In genomic region chr6:125433704-125434447, GRCm38 (mm10) we compare ENCODE assay signal across 12 mouse cellular contexts. TPM values are rescaled to one million over a fixed set of nuclear protein-coding genes. Genes with fewer than 3 reads are reported as not detected.
A peak's percentile ranks its signal among the peaks of the same experiment; 100 is the strongest.
DNase-seq lines count a peak whose midpoint lies in the region; ATAC-seq and TF ChIP-seq lines count a peak whose summit lies in the region.
"Had no signal": no experiment of that assay in that cellular context is flagged by ENCODE, and none has a peak within 500 bp of the region (broad histone marks: within the 10 kb centered on the region; RNA-seq: fewer than 3 reads in every experiment).

No protein-coding gene starts in this region.

- no peaks in the 10 kb centered on the region for H3K27me3 ChIP-seq in lung, embryonic 14.5 days (ENCODE audit: insufficient read depth, low read length)
- H3K27me3 ChIP-seq: liver, embryonic 15.5 days; neural tube, embryonic 12.5 days had no signal

- TF ChIP-seq CTCF in lung, embryonic 14.5 days (IDR thresholded peaks at IDR 0.05; ENCODE audit: low read depth) = no peak
- no peak for TF ChIP-seq CTCF in lung, adult 2 months (IDR thresholded peaks at IDR 0.05; ENCODE audit: insufficient read depth, low read length)

- no peak overlapping the region for H3K4me3 ChIP-seq in lung, embryonic 14.5 days (ENCODE audit: low read depth, low read length)
- no peak overlapping the region for H3K4me3 ChIP-seq in lung, adult 2 months (replicated peaks; ENCODE audit: extremely low read depth, low read depth, low read length)
- H3K4me3 ChIP-seq: liver, embryonic 15.5 days; neural tube, embryonic 12.5 days had no signal

- WGBS in lung, embryonic 14.5 days = 58% methylated on average over 6 of the region's 6 CpGs
- 58% methylated on average over 6 of the region's 6 CpGs for WGBS in lung, adult 2 months

- peak; percentile 30 for DNase-seq in lung, embryonic 14.5 days
- DNase-seq in lung, adult 2 months = no peak
- DNase-seq in WW6 (ENCODE audit: low read depth, low spot score) = peak; percentile 84
- DNase-seq in lung, postnatal 10 days = peak; percentile 39
- DNase-seq in c-Kit-positive CD71-positive TER-119-positive erythroid progenitor cells, embryonic 14.5 days (ENCODE audit: low spot score) = no peak
- no peak for DNase-seq in left cerebral cortex, adult 18-20 months (ENCODE audit: low spot score in 2 of 2)
- no peak for DNase-seq in gastrocnemius, adult 8-10 months (ENCODE audit: low spot score in 2 of 2)
- DNase-seq: thymus, postnatal 4 days had no signal

- ATAC-seq in lung, embryonic 14.5 days (ENCODE audit: insufficient read depth) = peak; percentile 72
- ATAC-seq: hindbrain, embryonic 16.5 days had no signal

- TF ChIP-seq POLR2A in lung, adult 2 months (IDR thresholded peaks at IDR 0.05; ENCODE audit: borderline replicate concordance, extremely low read depth, low read depth, low read length) = no peak

- H3K36me3 ChIP-seq in lung, embryonic 14.5 days (ENCODE audit: insufficient read depth) = no peaks in the 10 kb centered on the region
- H3K36me3 ChIP-seq: liver, embryonic 15.5 days; neural tube, embryonic 12.5 days had no signal

- no peak overlapping the region for H3K9ac ChIP-seq in lung, embryonic 14.5 days
- H3K9ac ChIP-seq: liver, embryonic 15.5 days; neural tube, embryonic 12.5 days had no signal

- no peak overlapping the region for H3K27ac ChIP-seq in lung, embryonic 14.5 days (ENCODE audit: low read depth)
- H3K27ac ChIP-seq: liver, embryonic 15.5 days; neural tube, embryonic 12.5 days had no signal

- no peaks in the 10 kb centered on the region for H3K9me3 ChIP-seq in lung, embryonic 14.5 days (ENCODE audit: low read depth, low read length)
- H3K9me3 ChIP-seq: liver, embryonic 15.5 days; neural tube, embryonic 12.5 days had no signal

- H3K4me1 ChIP-seq in lung, embryonic 14.5 days (ENCODE audit: insufficient read depth) = 0 out of 2 replicates have a peak, but pooled peaks cover 4% of the 10 kb centered on the region
- H3K4me1 ChIP-seq in lung, adult 2 months (ENCODE audit: control insufficient read depth, insufficient read depth, low read length) = peaks cover 9% of the 10 kb centered on the region
- H3K4me1 ChIP-seq: neural tube, embryonic 12.5 days had no signal

- H3K4me2 ChIP-seq in lung, embryonic 14.5 days = no peak overlapping the region
- H3K4me2 ChIP-seq: liver, embryonic 15.5 days; neural tube, embryonic 12.5 days had no signal

RNA-seq across cellular contexts. Expression of gene Plekhg6, which starts 53.3 kb away (rescaled TPM):
- 0.22 and 0.51 TPM in 2 replicates for polyA plus RNA-seq in lung, embryonic 14.5 days (2014; fragmentation: Nextera tagmentation; extraction: Ambion mirVana)
- 1.3 and 2.6 TPM in 2 replicates for polyA plus RNA-seq in lung, adult 2 months (2012; rRNA removed)
- total RNA-seq in left cerebral cortex, adult 18-20 months (2021) = under 1 TPM; 0.35 to 0.56 TPM
- not detected for total RNA-seq in gastrocnemius, adult 8-10 months (2022)
- total RNA-seq: common myeloid progenitor, adult 5-6 weeks had no signal

Comparison
In these comparisons a context has a peak if more than half of its experiments do, and no peak if none do; other contexts are left out.
1. DNase-seq: peak in lung, embryonic 14.5 days (single experiment), WW6 (single experiment) and lung, postnatal 10 days (single experiment); none in lung, adult 2 months (single experiment), c-Kit-positive CD71-positive TER-119-positive erythroid progenitor cells, embryonic 14.5 days (single experiment), left cerebral cortex, adult 18-20 months (0 of 2) and gastrocnemius, adult 8-10 months (0 of 2).